23 mouse cellular contexts compared by ENCODE assay signal in genomic region chr10:39026529-39026928, GRCm38 (mm10).
DNase-seq lines count a peak whose midpoint lies in the region; ATAC-seq and TF ChIP-seq lines count a peak whose summit lies in the region.
"Had no signal": no experiment of that assay in that cellular context is flagged by ENCODE, and none has a peak within 500 bp of the region (broad histone marks: within the 10 kb centered on the region; RNA-seq: fewer than 3 reads in every experiment).

No protein-coding gene starts in this region.

- no peak overlapping the region for H3K27ac ChIP-seq in heart, embryonic 10.5 days
- no peak overlapping the region for H3K27ac ChIP-seq in lung, embryonic 14.5 days (ENCODE audit: low read depth)
- H3K27ac ChIP-seq in midbrain, embryonic 16.5 days (ENCODE audit: low read length), result no peak overlapping the region
- H3K27ac ChIP-seq in midbrain, embryonic 13.5 days, result no peak overlapping the region
- H3K27ac ChIP-seq: forebrain, embryonic 10.5 days; forebrain, embryonic 15.5 days; gastrocnemius, adult 2 months; heart, embryonic 13.5 days had no signal

- no peak overlapping the region for H3K4me2 ChIP-seq in lung, embryonic 14.5 days
- H3K4me2 ChIP-seq in midbrain, embryonic 16.5 days (ENCODE audit: low read length), result no peak overlapping the region
- no peak overlapping the region for H3K4me2 ChIP-seq in midbrain, embryonic 13.5 days (replicated peaks)
- H3K4me2 ChIP-seq: forebrain, embryonic 15.5 days; heart, embryonic 13.5 days had no signal

- H3K9ac ChIP-seq in lung, embryonic 14.5 days, result no peak overlapping the region
- no peak overlapping the region for H3K9ac ChIP-seq in midbrain, embryonic 16.5 days (ENCODE audit: low read depth, low read length)
- no peak overlapping the region for H3K9ac ChIP-seq in midbrain, embryonic 13.5 days (replicated peaks)
- H3K9ac ChIP-seq: forebrain, embryonic 15.5 days; heart, embryonic 13.5 days had no signal

- H3K4me1 ChIP-seq in heart, embryonic 10.5 days, result no peaks in the 10 kb centered on the region
- H3K4me1 ChIP-seq in lung, embryonic 14.5 days (ENCODE audit: insufficient read depth), result no peaks in the 10 kb centered on the region
- peaks cover 10% of the 10 kb centered on the region for H3K4me1 ChIP-seq in midbrain, embryonic 16.5 days (ENCODE audit: control insufficient read depth, insufficient read depth, low read length)
- H3K4me1 ChIP-seq in midbrain, embryonic 13.5 days (replicated peaks), result peaks cover 10% of the 10 kb centered on the region
- H3K4me1 ChIP-seq: forebrain, embryonic 15.5 days; heart, embryonic 13.5 days had no signal

- H3K27me3 ChIP-seq in heart, embryonic 10.5 days (ENCODE audit: insufficient read depth, poor library complexity, severe bottlenecking), result no peaks in the 10 kb centered on the region
- no peaks in the 10 kb centered on the region for H3K27me3 ChIP-seq in lung, embryonic 14.5 days (ENCODE audit: insufficient read depth, low read length)
- no peaks in the 10 kb centered on the region for H3K27me3 ChIP-seq in midbrain, embryonic 16.5 days (ENCODE audit: control insufficient read depth, insufficient read depth, low read depth, low read length)
- no peaks in the 10 kb centered on the region for H3K27me3 ChIP-seq in midbrain, embryonic 13.5 days
- H3K27me3 ChIP-seq: forebrain, embryonic 15.5 days; heart, embryonic 13.5 days had no signal

- DNase-seq in heart, adult 11 months, result peak; percentile 87
- no peak for DNase-seq in heart, embryonic 10.5 days (ENCODE audit: low spot score)
- DNase-seq in lung, embryonic 14.5 days, result peak; percentile 13
- DNase-seq in lung, postnatal 25 days (ENCODE audit: low spot score), result no peak
- no peak for DNase-seq in cerebellum, postnatal 25 days
- DNase-seq: adrenal gland, adult 8-10 months; adrenal gland, postnatal 25 days; cerebellum, adult 11-12 months; cerebellum, adult 8-10 months; cerebellum, postnatal 10 days; gastrocnemius, adult 2 months; gastrocnemius, postnatal 14 days; heart, adult 18-20 months; heart, postnatal 14 days; heart, postnatal 4 days had no signal

- WGBS in heart, embryonic 10.5 days, result 85% methylated on average over 8 of the region's 8 CpGs
- WGBS in lung, embryonic 14.5 days, result 68% methylated on average over 8 of the region's 8 CpGs
- 80% methylated on average over 8 of the region's 8 CpGs for WGBS in midbrain, embryonic 16.5 days
- 91% methylated on average over 8 of the region's 8 CpGs for WGBS in midbrain, embryonic 13.5 days

- no peaks in the 10 kb centered on the region for H3K9me3 ChIP-seq in heart, embryonic 10.5 days
- no peaks in the 10 kb centered on the region for H3K9me3 ChIP-seq in lung, embryonic 14.5 days (ENCODE audit: low read depth, low read length)
- H3K9me3 ChIP-seq in midbrain, embryonic 16.5 days (replicated peaks; ENCODE audit: control insufficient read depth, low read length, poor library complexity, severe bottlenecking), result no peaks in the 10 kb centered on the region
- H3K9me3 ChIP-seq in midbrain, embryonic 13.5 days, result no peaks in the 10 kb centered on the region
- H3K9me3 ChIP-seq: forebrain, embryonic 10.5 days; forebrain, embryonic 15.5 days; heart, embryonic 13.5 days had no signal

- H3K36me3 ChIP-seq in heart, embryonic 10.5 days, result peaks cover 67% of the 10 kb centered on the region
- peaks cover 51% of the 10 kb centered on the region for H3K36me3 ChIP-seq in lung, embryonic 14.5 days (ENCODE audit: insufficient read depth)
- no peaks in the 10 kb centered on the region for H3K36me3 ChIP-seq in midbrain, embryonic 16.5 days (ENCODE audit: control insufficient read depth, insufficient read depth, low read length)
- H3K36me3 ChIP-seq in midbrain, embryonic 13.5 days, result no peaks in the 10 kb centered on the region
- H3K36me3 ChIP-seq: forebrain, embryonic 10.5 days; forebrain, embryonic 15.5 days had no signal

- TF ChIP-seq CTCF in lung, embryonic 14.5 days (IDR thresholded peaks at IDR 0.05; ENCODE audit: low read depth), result no peak

- no peak for ATAC-seq in lung, embryonic 14.5 days (ENCODE audit: insufficient read depth)
- ATAC-seq in midbrain, embryonic 16.5 days, result peak; percentile 58; the same call in 1 of the 2 replicates
- no peak for ATAC-seq in midbrain, embryonic 13.5 days
- ATAC-seq: activated CD4-positive, CD25-positive, alpha-beta regulatory T cell, adult 4 months; CD4-positive, CD25-positive, alpha-beta regulatory T cell, adult 4 months; forebrain, embryonic 15.5 days; intestine, postnatal 0 days had no signal

- H3K4me3 ChIP-seq in heart, embryonic 10.5 days, result no peak overlapping the region
- no peak overlapping the region for H3K4me3 ChIP-seq in lung, embryonic 14.5 days (ENCODE audit: low read depth, low read length)
- no peak overlapping the region for H3K4me3 ChIP-seq in midbrain, embryonic 16.5 days (ENCODE audit: low read depth, low read length)
- no peak overlapping the region for H3K4me3 ChIP-seq in midbrain, embryonic 13.5 days (replicated peaks)
- H3K4me3 ChIP-seq: forebrain, embryonic 10.5 days; forebrain, embryonic 15.5 days; gastrocnemius, adult 2 months; heart, embryonic 13.5 days had no signal

Comparison
In these comparisons a context has a peak if more than half of its experiments do, and no peak if none do; other contexts are left out.
1. DNase-seq: peak in heart, adult 11 months (single experiment) and lung, embryonic 14.5 days (single experiment); none in heart, embryonic 10.5 days (single experiment), lung, postnatal 25 days (single experiment) and cerebellum, postnatal 25 days (0 of 2).